Mouse (Mus musculus): Measurements from ENCODE around the gene Olfr1512. TPM values are rescaled to one million over a fixed set of nuclear protein-coding genes. Genes with fewer than 3 reads are reported as not detected.
"Not testable (repeated sequence)": the region's sequence is repeated elsewhere in the genome, so short reads cannot be mapped to it uniquely, and the experiment has no call there.

The Olfr1512 gene
- polyA plus RNA-seq (2012; rRNA removed) = not detected in 2 replicates

- TF ChIP-seq CTCF (IDR thresholded peaks at IDR 0.05; ENCODE audit: extremely low read depth, insufficient read depth, low read length) = no peak
- no peak for TF ChIP-seq POLR2A (IDR thresholded peaks at IDR 0.05; ENCODE audit: extremely low read depth, insufficient read depth, low read length)
- Histone ChIP-seq H3K4me3 (ENCODE audit: insufficient read depth, low read length) (no peak within 1 kb of the TSS), H3K27ac (ENCODE audit: insufficient read depth, low read length) (no peak within 1 kb of the TSS), H3K4me1 (ENCODE audit: control insufficient read depth, insufficient read depth, low read length) (no peaks in the 10 kb centered on the region)
Observed at GRCm38 (mm10) chr14:52379068-52379467, at the start of gene Olfr1512. Olfr1512 (minus strand) TSS chr14:52379168.

DNA sequence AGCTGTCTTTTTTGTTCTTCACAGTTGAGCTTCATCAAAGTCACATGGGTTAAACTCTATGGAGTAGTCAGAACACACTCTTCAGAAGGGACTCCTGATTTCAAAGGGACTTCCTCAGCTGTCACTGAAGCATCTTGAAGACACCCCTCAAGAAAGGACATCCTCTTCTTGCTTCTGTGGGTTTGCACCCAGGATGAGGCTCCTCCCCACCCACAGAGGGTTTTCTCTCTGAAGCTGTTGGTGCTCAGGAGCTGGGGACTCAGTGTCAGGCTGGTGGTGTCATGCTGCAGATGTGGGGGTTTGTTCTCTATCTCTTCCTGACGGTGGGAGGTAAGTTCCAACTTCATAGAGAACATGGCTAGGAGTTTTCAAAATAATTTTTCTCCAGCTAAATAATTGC lies 48.7 kb upstream of the Olfr1512 start:
- Histone ChIP-seq H3K27ac (ENCODE audit: insufficient read depth, low read length) (no peak overlapping the region), H3K4me3 (ENCODE audit: insufficient read depth, low read length) (no peak overlapping the region), H3K4me1 (ENCODE audit: control insufficient read depth, insufficient read depth, low read length) (no peaks in the 10 kb centered on the region)
- no peak for TF ChIP-seq POLR2A (IDR thresholded peaks at IDR 0.05; ENCODE audit: extremely low read depth, insufficient read depth, low read length)
- no peak for TF ChIP-seq CTCF (IDR thresholded peaks at IDR 0.05; ENCODE audit: extremely low read depth, insufficient read depth, low read length)

DNA sequence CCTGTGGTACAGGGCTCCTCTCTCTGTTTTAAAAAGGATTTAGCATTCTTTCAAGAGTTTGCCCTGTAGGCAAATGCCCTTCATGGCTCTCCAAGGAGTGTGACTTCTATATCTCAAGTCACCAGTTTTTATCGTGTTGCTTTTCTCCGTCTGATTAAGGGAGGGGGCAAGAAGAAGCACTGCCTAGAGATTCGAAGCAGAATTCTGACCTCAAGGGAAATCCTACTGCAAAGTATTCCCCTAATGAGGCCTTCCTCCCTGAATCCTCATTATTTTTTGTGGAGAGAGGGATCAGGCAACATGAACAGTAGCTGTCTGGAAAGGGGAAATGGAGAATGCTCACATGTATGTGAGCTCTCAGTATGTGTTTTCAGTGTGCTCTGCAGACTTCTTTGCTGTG lies 35.3 kb upstream of the Olfr1512 start, which contains the start of gene Olfr1510:
Gene Olfr1510 (minus strand): TSS at position 101 of the 400 bp plus-strand sequence.
- TF ChIP-seq POLR2A (IDR thresholded peaks at IDR 0.05; ENCODE audit: extremely low read depth, insufficient read depth, low read length) (no peak), CTCF (IDR thresholded peaks at IDR 0.05; ENCODE audit: extremely low read depth, insufficient read depth, low read length) (no peak)
- Histone ChIP-seq H3K27ac (ENCODE audit: insufficient read depth, low read length) (no peak within 1 kb of the TSS), H3K4me1 (ENCODE audit: control insufficient read depth, insufficient read depth, low read length) (no peaks in the 10 kb centered on the region), H3K4me3 (ENCODE audit: insufficient read depth, low read length) (no peak within 1 kb of the TSS)

GRCm38 (mm10) chr14:52410142-52410919 lies 31.4 kb upstream of the Olfr1512 start:
- not testable (repeated sequence) for H3K4me1 ChIP-seq (ENCODE audit: control insufficient read depth, insufficient read depth, low read length); H3K4me3 ChIP-seq (ENCODE audit: insufficient read depth, low read length); H3K27ac ChIP-seq (ENCODE audit: insufficient read depth, low read length)

- Histone ChIP-seq H3K4me3 (ENCODE audit: insufficient read depth, low read length) (no peak within 1 kb of the TSS), H3K4me1 (ENCODE audit: control insufficient read depth, insufficient read depth, low read length) (no peaks in the 10 kb centered on the region), H3K27ac (ENCODE audit: insufficient read depth, low read length) (no peak within 1 kb of the TSS)
- TF ChIP-seq CTCF (IDR thresholded peaks at IDR 0.05; ENCODE audit: extremely low read depth, insufficient read depth, low read length) (no peak), POLR2A (IDR thresholded peaks at IDR 0.05; ENCODE audit: extremely low read depth, insufficient read depth, low read length) (no peak)
Observed at GRCm38 (mm10) chr14:52397279-52397678, 18.3 kb upstream of the Olfr1512 start, which contains the start of gene Olfr1511. Olfr1511 (minus strand) TSS chr14:52397379.

DNA sequence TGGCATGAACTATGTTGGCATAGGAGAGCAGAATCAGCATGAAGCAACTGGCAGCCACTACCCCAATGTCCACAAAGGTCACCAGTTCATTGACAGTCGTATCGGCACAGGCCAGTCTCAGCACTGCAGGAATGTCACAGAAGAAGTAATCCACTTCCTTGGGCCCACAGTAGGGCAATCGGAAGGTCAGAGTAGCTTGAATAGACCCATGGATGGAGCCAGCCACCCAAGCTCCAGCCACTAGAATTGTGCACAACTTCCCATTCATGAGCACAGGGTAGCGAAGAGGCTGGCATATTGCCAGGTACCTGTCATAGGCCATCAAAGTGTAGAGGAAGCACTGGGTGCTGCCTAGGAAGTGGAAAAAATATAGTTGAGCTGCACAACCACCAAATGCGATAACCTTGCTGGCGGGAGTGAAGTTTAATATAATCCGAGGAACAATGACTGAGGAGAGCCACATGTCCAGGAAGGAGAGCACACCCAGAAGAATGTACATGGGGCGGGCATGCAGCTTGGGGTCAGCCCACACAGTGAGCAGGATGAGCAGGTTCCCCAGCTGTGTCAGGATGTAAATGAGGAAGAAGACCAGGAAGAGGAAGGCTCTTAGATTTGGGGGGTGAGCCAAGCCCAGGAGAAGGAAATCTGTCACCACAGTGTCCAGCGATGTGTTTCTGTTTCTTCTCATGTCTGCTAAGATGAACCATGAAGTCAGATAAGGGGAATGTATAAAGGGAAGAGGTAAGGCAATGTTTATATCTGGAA lies 11.3 kb upstream of the Olfr1512 start:
- not testable (repeated sequence) for H3K4me3 ChIP-seq (ENCODE audit: insufficient read depth, low read length); H3K4me1 ChIP-seq (ENCODE audit: control insufficient read depth, insufficient read depth, low read length); H3K27ac ChIP-seq (ENCODE audit: insufficient read depth, low read length)

GRCm38 (mm10) chr14:52368741-52369140 lies 10.2 kb downstream of the Olfr1512 start:
- TF ChIP-seq POLR2A (IDR thresholded peaks at IDR 0.05; ENCODE audit: extremely low read depth, insufficient read depth, low read length) (no peak), CTCF (IDR thresholded peaks at IDR 0.05; ENCODE audit: extremely low read depth, insufficient read depth, low read length) (no peak)
- Histone ChIP-seq H3K4me1 (ENCODE audit: control insufficient read depth, insufficient read depth, low read length) (no peaks in the 10 kb centered on the region), H3K4me3 (ENCODE audit: insufficient read depth, low read length) (no peak overlapping the region), H3K27ac (ENCODE audit: insufficient read depth, low read length) (no peak overlapping the region)

- H3K4me3 ChIP-seq (ENCODE audit: insufficient read depth, low read length) = no peak within 1 kb of the TSS
- no peaks in the 10 kb centered on the region for H3K4me1 ChIP-seq (ENCODE audit: control insufficient read depth, insufficient read depth, low read length)
- TF ChIP-seq CTCF (IDR thresholded peaks at IDR 0.05; ENCODE audit: extremely low read depth, insufficient read depth, low read length) (no peak), POLR2A (IDR thresholded peaks at IDR 0.05; ENCODE audit: extremely low read depth, insufficient read depth, low read length) (no peak)
- H3K27ac ChIP-seq (ENCODE audit: insufficient read depth, low read length) = no peak within 1 kb of the TSS
Observed at GRCm38 (mm10) chr14:52356308-52356707, 22.7 kb downstream of the Olfr1512 start, which contains the start of gene Olfr1513. Olfr1513 (minus strand) TSS chr14:52356408.

DNA sequence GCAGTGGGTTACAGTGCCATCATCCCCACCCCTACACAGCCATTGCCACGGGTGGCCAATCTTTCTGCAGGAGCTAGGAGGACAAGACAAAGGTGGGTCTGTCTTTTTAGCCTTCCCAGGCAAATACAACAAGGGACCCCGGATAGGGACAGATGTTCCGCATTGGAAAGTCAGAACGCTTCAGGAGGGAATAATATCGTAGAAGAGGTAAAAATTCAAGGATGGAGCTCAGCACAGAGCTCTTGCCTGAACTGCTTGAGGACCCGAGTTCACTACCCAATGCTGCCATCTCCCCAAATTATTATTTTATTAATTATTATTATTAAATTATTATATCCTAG lies 39.5 kb downstream of the Olfr1512 start:
- Histone ChIP-seq H3K27ac (ENCODE audit: insufficient read depth, low read length) (no peak overlapping the region), H3K4me1 (ENCODE audit: control insufficient read depth, insufficient read depth, low read length) (no peaks in the 10 kb centered on the region), H3K4me3 (ENCODE audit: insufficient read depth, low read length) (no peak overlapping the region)
- TF ChIP-seq CTCF (IDR thresholded peaks at IDR 0.05; ENCODE audit: extremely low read depth, insufficient read depth, low read length) (no peak), POLR2A (IDR thresholded peaks at IDR 0.05; ENCODE audit: extremely low read depth, insufficient read depth, low read length) (no peak)
